Mouse (Mus musculus) liver, embryonic 15.5 days (tissue): ENCODE measurements around the gene Tatdn2. TPM values are rescaled to one million over a fixed set of nuclear protein-coding genes. Genes with fewer than 3 reads are reported as not detected.
A peak's percentile ranks its signal among the peaks of the same experiment; 100 is the strongest.

Experiments used
- ATAC-seq: fragments of 200-750 bp; cut with Nextera tagmentation; 2 replicates; pipeline ENCODE4 v1.8.0; 2017; ENCODE audit warnings: moderate number of reproducible peaks, mild to moderate bottlenecking, moderate library complexity; ENCODE audit not compliant: insufficient read depth
- H3K27ac ChIP-seq: fragments of 300-500 bp; sonication (generic); replicated peaks from 2 replicates; pipeline ENCODE4 v1.5.1; 2015; ENCODE audit warnings: mild to moderate bottlenecking, inconsistent platforms
- H3K27me3 ChIP-seq: fragments of 300-500 bp; sonication (generic); 2 replicates; pipeline ENCODE4 v1.6.1; 2015; ENCODE audit warnings: mild to moderate bottlenecking, inconsistent platforms
- H3K36me3 ChIP-seq: fragments of 300-500 bp; sonication (generic); replicated peaks from 2 replicates; pipeline ENCODE4 v1.6.1; 2015; ENCODE audit warnings: moderate library complexity, mild to moderate bottlenecking, inconsistent platforms
- H3K4me1 ChIP-seq: fragments of 300-500 bp; sonication (generic); replicated peaks from 2 replicates; pipeline ENCODE4 v1.6.1; 2015; ENCODE audit warnings: inconsistent platforms
- H3K4me2 ChIP-seq: fragments of 300-500 bp; sonication (generic); 2 replicates; pipeline ENCODE4 v1.6.1; 2015; ENCODE audit warnings: moderate library complexity, mild to moderate bottlenecking, inconsistent platforms
- H3K4me3 ChIP-seq: fragments of 300-500 bp; sonication (generic); replicated peaks from 2 replicates; pipeline ENCODE4 v1.5.1; 2015; ENCODE audit warnings: mild to moderate bottlenecking, inconsistent platforms
- H3K9ac ChIP-seq: fragments of 300-500 bp; sonication (generic); 2 replicates; pipeline ENCODE4 v1.6.1; 2015; ENCODE audit warnings: moderate library complexity, mild to moderate bottlenecking, inconsistent platforms
- H3K9me3 ChIP-seq: fragments of 300-500 bp; sonication (generic); replicated peaks from 2 replicates; pipeline ENCODE4 v1.6.1; 2016; ENCODE audit warnings: inconsistent platforms
- WGBS: fragments of 180-500 bp; shearing (Covaris S2); methylation state at CpG from one replicate; pipeline ENCODE4 v1.1.7; 2015; ENCODE audit warnings: mixed read lengths; ENCODE audit not compliant: insufficient replicate concordance; 5-methylcytosine and 5-hydroxymethylcytosine counted together
- polyA plus RNA-seq: library from polyadenylated mRNA; unstranded; fragments of >200 nt; fragmentation: Nextera tagmentation; extraction: Ambion mirVana; gene quantifications from 2 replicates; pipeline ENCODE4 v1.2.1, GENCODE M21; 2015

Tatdn2 gene
- polyA plus RNA-seq, 1 experiment from 2014 or later = 0.77 TPM

DNA sequence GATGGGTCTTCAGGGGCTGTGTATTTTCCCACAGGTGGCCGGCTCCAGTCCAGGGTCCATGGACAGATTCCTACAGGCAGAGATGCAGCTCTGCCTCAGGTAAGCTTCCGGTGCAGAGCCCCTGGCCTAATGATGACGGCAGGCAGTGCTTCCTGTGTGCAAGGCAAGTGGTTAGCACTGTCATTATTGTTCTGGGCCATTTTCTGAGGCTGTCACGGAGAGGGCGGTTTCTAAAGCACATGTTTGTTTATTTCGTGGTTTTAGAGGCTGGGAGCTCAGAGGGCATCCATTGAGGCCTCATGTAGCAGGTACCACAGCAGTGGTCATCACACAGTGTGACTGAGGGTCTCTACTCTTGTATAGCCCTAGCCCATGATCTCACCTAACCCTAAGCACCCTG is 23.9 kb upstream of the Tatdn2 start:
- WGBS = 68% methylated on average over 6 of the region's 6 CpGs
- ATAC-seq = no peak
- Histone ChIP-seq H3K4me3 (no peak overlapping the region), H3K4me1 (peaks cover 32% of the 10 kb centered on the region), H3K9me3 (no peaks in the 10 kb centered on the region), H3K36me3 (peaks cover 25% of the 10 kb centered on the region; the same call in 1 of the 2 replicates), H3K9ac (no peak overlapping the region), H3K27me3 (no peaks in the 10 kb centered on the region), H3K27ac (no peak overlapping the region), H3K4me2 (no peak overlapping the region)

DNA sequence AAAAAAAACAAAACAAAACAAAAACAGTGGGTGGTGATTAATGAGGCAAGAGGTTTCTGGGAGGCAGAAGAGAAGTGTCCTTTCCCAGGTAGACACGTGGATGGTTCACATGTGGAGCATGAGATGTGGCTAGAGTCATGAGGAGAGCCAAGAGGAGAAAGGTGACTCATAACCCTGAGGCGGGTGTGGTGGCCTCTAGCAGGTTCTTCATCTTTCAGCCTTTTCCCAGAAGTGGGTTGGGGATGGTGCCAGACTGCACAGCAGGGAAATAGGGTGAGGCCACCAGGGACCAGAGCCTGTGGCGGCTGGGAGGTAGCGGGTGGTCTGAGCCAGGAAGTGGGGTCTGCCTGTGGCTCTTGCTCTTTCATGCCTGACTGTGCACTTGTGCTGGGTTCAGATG is 21.6 kb upstream of the Tatdn2 start:
- peaks cover 29% of the 10 kb centered on the region for H3K36me3 ChIP-seq
- peaks cover 17% of the 10 kb centered on the region for H3K4me1 ChIP-seq
- H3K27me3 ChIP-seq = no peaks in the 10 kb centered on the region
- no peak overlapping the region for H3K27ac ChIP-seq
- ATAC-seq = no peak
- H3K4me2 ChIP-seq = no peak overlapping the region
- no peak overlapping the region for H3K4me3 ChIP-seq
- no peak overlapping the region for H3K9ac ChIP-seq
- no peaks in the 10 kb centered on the region for H3K9me3 ChIP-seq
- 62% methylated on average over 4 of the region's 4 CpGs for WGBS

- H3K36me3 ChIP-seq = peaks cover 29% of the 10 kb centered on the region
- H3K9ac ChIP-seq = no peak overlapping the region
- no peaks in the 10 kb centered on the region for H3K9me3 ChIP-seq
- peaks cover 23% of the 10 kb centered on the region for H3K4me1 ChIP-seq
- ATAC-seq = no peak
- 86% methylated on average over 9 of the region's 9 CpGs for WGBS
- H3K4me2 ChIP-seq = no peak overlapping the region
- no peak overlapping the region for H3K27ac ChIP-seq
- H3K4me3 ChIP-seq = no peak overlapping the region
- H3K27me3 ChIP-seq = no peaks in the 10 kb centered on the region
These were observed 20.9 kb upstream of the Tatdn2 start for GRCm38 (mm10) chr6:113675991-113676390.

GRCm38 (mm10) chr6:113677070-113677734 is 19.6 kb upstream of the Tatdn2 start:
- H3K27me3 ChIP-seq = no peaks in the 10 kb centered on the region
- no peak for ATAC-seq
- whole genome bisulfite sequencing = 70% methylated on average over 14 of the region's 14 CpGs
- no peak overlapping the region for H3K4me2 ChIP-seq
- H3K4me1 ChIP-seq = peaks cover 28% of the 10 kb centered on the region
- no peaks in the 10 kb centered on the region for H3K9me3 ChIP-seq
- peaks cover 19% of the 10 kb centered on the region; the same call in 1 of the 2 replicates for H3K36me3 ChIP-seq
- no peak overlapping the region for H3K4me3 ChIP-seq
- no peak overlapping the region for H3K27ac ChIP-seq
- H3K9ac ChIP-seq = no peak overlapping the region

DNA sequence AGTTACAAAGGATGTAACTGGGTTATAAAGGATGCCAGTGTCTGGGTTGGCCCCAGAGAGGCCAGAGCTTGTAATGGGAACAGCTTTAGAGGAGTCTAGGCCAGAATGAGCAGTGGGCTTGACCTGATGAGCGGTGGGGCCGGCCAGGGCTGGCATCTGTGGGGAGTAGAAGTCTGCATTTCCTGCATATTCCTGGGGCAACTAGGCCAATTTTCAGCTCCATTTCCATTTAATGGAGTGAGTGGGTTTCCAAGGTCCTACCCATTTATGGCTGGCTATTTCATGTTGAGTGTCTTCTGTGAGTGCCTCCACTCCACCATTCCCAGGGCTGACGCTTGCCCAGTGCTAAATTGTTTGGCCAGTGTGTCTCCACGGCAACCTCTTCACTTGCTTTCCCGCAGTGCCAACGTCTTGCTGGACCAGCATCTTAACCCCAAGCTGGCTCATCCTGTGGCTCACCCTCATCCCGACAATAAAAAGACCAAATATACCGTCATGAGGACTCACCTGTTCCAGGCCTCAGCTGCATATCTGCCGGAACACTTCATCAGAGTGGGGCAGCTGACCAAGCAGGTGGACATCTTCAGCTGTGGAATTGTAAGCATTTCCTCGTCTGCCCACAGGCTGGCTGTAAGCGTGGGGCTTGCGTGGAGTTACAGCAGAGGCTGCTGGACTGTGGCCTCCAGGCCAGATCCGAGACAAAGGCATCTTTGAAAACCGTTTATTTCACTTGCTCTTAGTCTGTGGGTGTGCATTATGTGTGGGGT is 18.4 kb upstream of the Tatdn2 start:
- no peak overlapping the region for H3K4me3 ChIP-seq
- no peaks in the 10 kb centered on the region for H3K9me3 ChIP-seq
- no peak for ATAC-seq
- peaks cover 17% of the 10 kb centered on the region; the same call in 1 of the 2 replicates for H3K36me3 ChIP-seq
- peaks cover 28% of the 10 kb centered on the region for H3K4me1 ChIP-seq
- H3K4me2 ChIP-seq = no peak overlapping the region
- 78% methylated on average over 14 of the region's 14 CpGs for WGBS
- H3K27me3 ChIP-seq = no peaks in the 10 kb centered on the region
- H3K27ac ChIP-seq = no peak overlapping the region
- no peak overlapping the region for H3K9ac ChIP-seq

GRCm38 (mm10) chr6:113679993-113680566 is 16.8 kb upstream of the Tatdn2 start:
- Histone ChIP-seq H3K9me3 (no peaks in the 10 kb centered on the region), H3K4me1 (peaks cover 28% of the 10 kb centered on the region), H3K9ac (no peak overlapping the region), H3K4me2 (no peak overlapping the region), H3K4me3 (no peak overlapping the region), H3K36me3 (peaks cover 18% of the 10 kb centered on the region; the same call in 1 of the 2 replicates), H3K27me3 (no peaks in the 10 kb centered on the region), H3K27ac (peak overlapping the region; percentile 59)
- no peak for ATAC-seq
- 55% methylated on average over 9 of the region's 9 CpGs for WGBS

GRCm38 (mm10) chr6:113681271-113681670 is 15.6 kb upstream of the Tatdn2 start:
- ATAC-seq = peak; percentile 56
- peaks cover 18% of the 10 kb centered on the region; the same call in 1 of the 2 replicates for H3K36me3 ChIP-seq
- H3K27me3 ChIP-seq = no peaks in the 10 kb centered on the region
- H3K4me2 ChIP-seq = no peak overlapping the region
- peaks cover 36% of the 10 kb centered on the region for H3K4me1 ChIP-seq
- no peaks in the 10 kb centered on the region for H3K9me3 ChIP-seq
- H3K27ac ChIP-seq = no peak overlapping the region
- 5% methylated on average over 4 of the region's 4 CpGs for WGBS
- H3K4me3 ChIP-seq = no peak overlapping the region
- no peak overlapping the region for H3K9ac ChIP-seq

DNA sequence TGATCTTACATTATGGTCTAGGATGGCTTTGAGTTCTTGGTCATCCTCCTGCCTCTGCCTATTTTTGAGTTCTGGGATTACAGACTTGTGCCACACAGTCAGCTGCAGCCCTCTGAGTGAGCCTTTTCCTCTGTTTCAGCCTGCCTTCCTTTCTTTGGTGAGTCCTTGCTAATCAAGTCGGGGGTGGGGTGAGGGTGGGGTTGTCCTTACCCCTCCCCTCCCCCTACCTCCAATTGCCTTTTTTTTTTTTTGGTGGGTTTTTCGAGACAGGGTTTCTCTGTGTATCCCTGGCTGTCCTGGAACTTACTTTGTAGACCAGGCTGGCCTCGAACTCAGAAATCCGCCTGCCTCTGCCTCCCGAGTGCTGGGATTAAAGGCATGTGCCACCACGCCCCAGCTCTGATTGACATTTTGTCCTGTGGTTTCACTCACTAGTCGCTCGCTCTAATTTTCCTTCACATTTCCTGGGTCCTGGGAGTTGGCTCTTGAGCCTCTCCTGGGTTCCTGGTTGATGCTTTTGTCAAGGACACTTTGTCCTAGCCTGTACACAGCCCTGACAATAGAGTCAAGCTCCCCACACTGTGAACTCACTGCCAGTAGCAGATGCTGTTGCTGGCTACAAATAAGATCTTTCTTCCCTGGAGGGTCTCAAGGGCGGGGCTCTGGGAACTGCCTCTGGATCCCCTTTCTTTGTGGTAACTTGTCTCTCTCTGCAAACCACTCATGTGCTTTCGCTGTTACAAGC is 13.6 kb upstream of the Tatdn2 start:
- H3K9me3 ChIP-seq = no peaks in the 10 kb centered on the region
- H3K27me3 ChIP-seq = no peaks in the 10 kb centered on the region
- peaks cover 30% of the 10 kb centered on the region for H3K36me3 ChIP-seq
- 63% methylated on average over 10 of the region's 10 CpGs for WGBS
- no peak overlapping the region for H3K9ac ChIP-seq
- no peak for ATAC-seq
- peaks cover 26% of the 10 kb centered on the region for H3K4me1 ChIP-seq
- no peak overlapping the region for H3K27ac ChIP-seq
- no peak overlapping the region for H3K4me2 ChIP-seq
- no peak overlapping the region for H3K4me3 ChIP-seq

DNA sequence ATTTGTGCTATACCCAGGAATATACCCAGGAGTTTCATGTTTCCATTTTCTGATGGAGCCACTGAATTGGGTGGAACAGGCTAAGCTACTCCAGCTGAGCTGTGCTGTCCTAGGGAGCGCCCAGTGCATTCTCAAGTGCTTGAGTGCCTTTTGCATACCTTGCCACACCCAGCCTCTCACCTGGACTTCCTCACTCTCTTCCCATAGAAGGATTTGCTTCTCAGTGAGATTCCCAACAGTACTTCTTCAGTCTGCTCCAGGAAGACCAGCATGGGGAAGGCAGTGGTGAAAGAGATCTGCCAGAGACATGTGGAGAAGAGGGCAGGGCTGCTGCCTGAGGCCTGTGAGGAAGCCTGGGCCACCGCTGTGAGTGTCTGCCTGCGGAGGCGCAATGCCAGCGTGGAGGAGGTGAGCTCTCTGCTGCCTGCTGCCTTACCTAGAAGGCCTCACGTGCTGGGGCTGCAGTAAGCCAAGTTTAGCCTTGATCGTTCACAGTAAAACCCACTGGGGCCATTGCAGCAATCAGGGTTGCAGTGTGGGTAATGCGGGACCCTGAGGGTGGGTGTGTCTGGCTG is 10.2 kb upstream of the Tatdn2 start:
- no peaks in the 10 kb centered on the region for H3K9me3 ChIP-seq
- H3K4me1 ChIP-seq = peaks cover 37% of the 10 kb centered on the region
- WGBS = 83% methylated on average over 8 of the region's 8 CpGs
- H3K27me3 ChIP-seq = no peaks in the 10 kb centered on the region
- no peak overlapping the region for H3K4me3 ChIP-seq
- H3K4me2 ChIP-seq = no peak overlapping the region
- ATAC-seq = no peak
- no peak overlapping the region for H3K9ac ChIP-seq
- peaks cover 27% of the 10 kb centered on the region for H3K36me3 ChIP-seq
- no peak overlapping the region for H3K27ac ChIP-seq

- H3K4me2 ChIP-seq = peak overlapping the region; percentile 71
- no peaks in the 10 kb centered on the region for H3K9me3 ChIP-seq
- H3K9ac ChIP-seq = peak overlapping the region; percentile 63; the same call in 1 of the 2 replicates
- peak overlapping the region; percentile 64; the same call in 1 of the 2 replicates for H3K4me3 ChIP-seq
- H3K27me3 ChIP-seq = no peaks in the 10 kb centered on the region
- H3K36me3 ChIP-seq = peaks cover 42% of the 10 kb centered on the region
- no peak for ATAC-seq
- 51% methylated on average over 7 of the region's 7 CpGs for WGBS
- peaks cover 68% of the 10 kb centered on the region for H3K4me1 ChIP-seq
- peak overlapping the region; percentile 97 for H3K27ac ChIP-seq
These were observed 6.8 kb upstream of the Tatdn2 start for GRCm38 (mm10) chr6:113690008-113690399.
